Mouse (Mus musculus): Measurements from ENCODE around the gene Hivep2.

Hivep2 gene

DNA sequence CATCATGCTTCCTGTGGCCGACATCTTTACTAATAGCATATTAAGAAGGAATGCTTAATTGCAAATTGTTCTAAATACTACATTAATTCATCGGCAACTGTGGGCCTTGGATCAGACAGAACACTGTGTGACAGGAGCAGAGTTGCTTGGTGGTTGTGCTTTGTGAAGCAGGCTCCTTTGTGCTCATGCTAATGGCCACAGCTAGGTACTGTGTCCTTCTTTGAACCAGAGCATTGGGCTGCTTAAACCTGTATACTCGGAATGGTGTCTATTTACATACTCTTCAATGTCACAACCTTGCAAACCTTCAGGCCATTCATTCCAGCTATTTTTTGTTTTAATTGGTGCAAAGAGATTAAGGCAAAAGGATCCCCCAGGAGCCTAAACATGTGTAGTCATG lies 115.9 kb downstream of the Hivep2 start:
- DNase-seq (ENCODE audit: low spot score in 2 of 2), result no peak

DNA sequence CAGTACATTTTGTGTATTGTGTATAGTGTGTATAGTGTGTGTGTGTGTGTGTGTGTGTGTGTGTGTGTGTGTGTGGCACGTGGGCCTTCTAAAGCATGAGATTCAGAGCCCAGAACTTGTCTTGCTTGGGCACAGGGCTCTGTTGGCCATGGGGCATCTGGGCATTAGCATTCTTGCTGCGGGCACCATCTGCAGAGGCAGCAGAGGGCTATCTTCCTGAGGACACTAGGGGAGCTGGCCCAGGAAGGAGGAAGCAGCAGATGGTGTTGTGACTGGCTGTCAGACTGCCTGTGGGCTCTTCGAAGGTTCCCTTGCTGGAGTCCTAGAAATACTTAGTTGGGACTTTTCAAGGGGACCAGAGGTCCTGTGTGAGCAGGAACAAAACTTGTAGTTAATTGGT lies 116.4 kb downstream of the Hivep2 start:
- DNase-seq (ENCODE audit: low spot score in 2 of 2), result no peak

DNA sequence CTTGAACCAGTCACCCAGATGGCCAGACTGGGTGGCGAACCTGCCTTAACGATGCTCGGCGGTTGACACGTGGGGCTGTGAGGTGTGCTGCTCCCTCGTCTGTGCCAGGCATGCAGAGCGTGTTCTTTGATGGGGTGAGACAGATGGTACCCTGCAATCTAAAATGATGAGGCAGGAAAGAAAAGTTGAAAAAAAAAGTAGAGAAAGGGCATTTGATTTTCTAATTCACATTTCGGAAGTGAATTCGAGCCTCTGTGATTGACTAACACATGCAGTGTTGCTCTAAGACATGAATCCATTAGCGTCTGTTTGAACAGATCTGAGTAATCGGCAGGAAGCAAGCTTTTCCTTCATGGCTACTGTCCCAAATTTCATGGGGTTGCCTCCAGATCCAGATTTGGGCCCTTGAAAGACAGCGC lies 119.4 kb downstream of the Hivep2 start:
- peak; percentile 58 to 61 for DNase-seq (ENCODE audit: low spot score in 2 of 2)

DNA sequence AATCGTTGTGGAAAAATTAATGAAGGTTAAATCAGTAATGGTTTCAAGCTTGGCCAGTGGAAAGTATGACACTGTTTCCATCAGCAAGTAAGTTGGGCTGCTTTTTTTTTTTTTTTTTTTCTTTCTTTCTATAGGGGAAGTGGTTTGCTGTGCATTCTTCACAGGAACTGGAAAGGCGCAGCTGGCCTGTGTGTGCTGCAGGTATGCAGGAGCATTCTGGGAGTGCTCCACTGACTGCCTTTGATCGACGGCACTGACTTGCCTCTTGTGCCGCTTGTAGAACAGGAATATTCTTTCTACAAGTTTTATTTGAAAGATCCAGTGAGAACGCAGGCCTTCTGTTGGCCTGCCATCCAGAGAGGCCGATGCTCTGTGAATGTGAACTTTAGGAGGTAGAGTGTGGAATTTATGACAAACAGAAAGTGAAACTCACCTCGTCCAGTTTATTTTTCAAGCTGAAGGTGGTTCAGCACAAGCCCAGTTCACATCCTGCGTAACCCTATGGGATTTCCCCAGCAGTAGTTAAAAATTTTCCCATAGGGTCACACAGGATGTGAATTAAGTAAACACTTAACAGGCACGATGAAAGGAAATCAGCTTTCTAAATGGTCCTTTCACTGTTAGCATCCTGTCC lies 120.1 kb downstream of the Hivep2 start:
- DNase-seq (ENCODE audit: low spot score in 2 of 2), result peak; percentile 63 to 75

DNA sequence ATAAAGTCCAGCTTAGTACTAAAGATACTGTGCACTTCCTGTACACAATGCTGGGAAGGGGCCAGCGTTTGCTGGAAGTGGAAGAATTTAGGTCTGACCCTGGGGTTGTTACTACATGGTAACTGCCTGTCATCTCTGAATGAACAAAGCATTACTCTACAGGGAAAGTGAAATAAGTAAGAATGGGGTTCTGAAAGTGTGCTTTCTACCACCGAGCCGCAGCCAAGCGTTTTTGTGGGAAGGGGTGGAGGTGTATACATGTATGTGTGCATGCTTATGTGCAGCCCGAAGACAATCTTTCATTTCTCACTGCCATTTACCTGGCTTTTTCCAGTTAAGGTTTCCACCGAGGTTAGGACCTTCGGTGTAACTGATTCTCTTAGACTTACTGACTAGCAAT lies 121.4 kb downstream of the Hivep2 start:
- no peak for DNase-seq (ENCODE audit: low spot score in 2 of 2)

DNA sequence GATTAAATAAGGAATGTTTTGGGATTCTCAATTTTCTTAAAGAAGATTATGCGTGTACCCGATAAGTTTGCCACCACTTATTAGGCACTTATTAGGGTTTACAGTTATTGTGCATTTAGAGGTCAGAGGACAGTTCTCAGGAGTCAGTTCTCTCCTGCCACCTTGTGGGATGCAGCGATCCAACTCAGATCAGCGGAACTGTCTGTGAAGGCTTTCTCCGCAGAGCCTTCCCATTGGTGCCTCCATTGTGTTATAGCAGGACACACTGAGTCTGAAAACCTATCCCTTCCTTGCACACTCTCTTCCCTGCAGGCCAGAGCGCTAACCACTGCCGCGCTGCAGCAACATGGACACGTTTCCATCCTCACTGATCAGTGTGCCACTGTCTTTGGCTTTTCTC lies 123.6 kb downstream of the Hivep2 start:
- DNase-seq (ENCODE audit: low spot score in 2 of 2), result no peak

DNA sequence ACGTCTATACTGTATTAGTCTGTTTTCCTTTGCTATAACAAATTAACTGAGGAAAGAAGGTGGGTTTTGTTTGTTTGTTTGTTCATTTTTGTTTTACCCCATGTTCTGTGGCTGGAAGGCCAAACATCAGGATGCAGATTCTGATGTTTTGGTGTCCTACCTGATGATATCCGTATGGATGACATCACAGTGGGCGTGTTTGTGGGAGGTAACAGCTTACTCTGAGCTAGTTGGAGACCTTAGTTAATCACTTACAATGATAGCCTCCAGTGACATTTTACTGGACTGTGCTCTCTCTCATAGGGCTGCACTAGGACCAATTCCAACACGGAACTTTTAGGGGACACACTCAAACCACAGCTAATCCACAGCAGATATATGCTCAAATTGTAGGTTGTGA lies 128.2 kb downstream of the Hivep2 start:
- no peak for DNase-seq (ENCODE audit: low spot score in 2 of 2)

DNA sequence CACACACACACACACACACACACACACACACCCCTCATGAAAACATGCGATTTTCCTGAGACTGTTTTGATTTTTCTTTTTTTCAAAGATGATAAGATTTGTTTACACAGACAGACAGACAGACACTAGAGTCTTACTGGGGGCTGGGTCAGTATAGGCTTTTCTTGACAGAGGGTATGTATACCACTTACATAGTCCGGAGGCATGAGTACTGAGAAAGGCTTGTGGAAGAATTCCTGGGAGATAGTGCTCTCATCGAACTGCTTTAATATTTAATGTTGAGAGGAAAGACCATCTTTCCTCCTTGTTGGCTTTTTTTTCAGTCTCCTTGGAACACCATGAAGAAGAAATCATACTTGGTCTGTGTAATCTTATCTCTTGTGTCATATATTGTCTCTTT lies 130.2 kb downstream of the Hivep2 start:
- no peak for DNase-seq (ENCODE audit: low spot score in 2 of 2)

DNA sequence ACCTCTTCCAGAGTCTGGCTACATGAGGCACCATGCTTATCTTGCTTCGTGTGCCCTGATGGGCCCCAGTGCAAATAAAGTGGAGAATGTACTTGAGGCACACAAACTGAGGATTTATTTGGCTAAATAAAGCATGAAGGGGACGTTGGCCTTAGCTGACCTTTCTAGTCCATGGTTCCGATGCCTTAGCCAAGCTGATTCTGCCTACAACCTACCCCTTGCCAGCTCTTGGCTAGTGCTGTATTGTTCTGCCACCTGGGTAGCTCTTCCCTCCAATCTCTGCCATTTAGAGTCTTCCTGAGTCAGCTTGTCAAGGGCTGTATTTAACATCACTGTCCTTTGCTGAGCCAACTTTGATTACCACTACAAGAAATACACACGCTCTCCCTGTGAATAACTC lies 133.3 kb downstream of the Hivep2 start:
- no peak for DNase-seq (ENCODE audit: low spot score in 2 of 2)

DNA sequence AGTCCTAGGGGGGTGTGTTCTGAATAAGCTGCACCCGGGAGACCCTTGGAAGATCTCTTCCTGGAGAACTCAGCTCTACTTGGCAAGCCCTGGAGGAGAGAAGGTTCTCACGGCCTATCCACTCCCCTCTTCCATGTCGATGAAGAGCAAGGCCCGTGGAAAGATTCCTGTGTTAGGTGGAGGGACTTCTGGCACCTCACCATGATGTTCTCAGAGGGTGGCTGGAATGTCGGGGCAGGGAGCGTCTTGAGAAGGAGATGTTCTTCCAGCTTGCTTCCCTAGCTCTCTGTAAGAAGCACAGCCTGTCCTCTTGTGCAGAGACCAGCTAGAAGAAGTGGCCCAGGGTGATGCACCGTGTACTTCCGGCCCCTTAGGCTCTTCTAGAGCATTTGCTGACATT lies 134.2 kb downstream of the Hivep2 start:
- DNase-seq (ENCODE audit: low spot score in 2 of 2), result no peak

DNA sequence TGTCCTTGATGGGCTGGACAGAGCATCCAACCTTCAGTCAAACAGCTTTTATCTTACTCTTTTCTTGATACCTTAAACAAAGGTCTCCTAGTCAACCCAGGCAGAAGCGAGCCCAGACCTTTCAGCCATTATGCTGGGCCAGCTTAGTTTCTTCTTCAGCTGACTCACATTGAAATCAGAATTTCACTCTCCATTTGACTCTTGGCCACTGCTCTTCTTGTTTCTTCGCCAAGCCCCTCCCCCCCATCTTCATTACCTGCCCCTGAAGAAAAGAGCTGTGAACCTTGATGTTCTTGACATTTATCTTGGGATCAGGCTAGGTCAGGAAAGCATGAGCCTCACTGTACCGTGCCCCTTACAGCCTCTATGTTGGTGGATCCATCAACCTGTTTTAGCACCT lies 135.0 kb downstream of the Hivep2 start:
- no peak for DNase-seq (ENCODE audit: low spot score in 2 of 2)

DNA sequence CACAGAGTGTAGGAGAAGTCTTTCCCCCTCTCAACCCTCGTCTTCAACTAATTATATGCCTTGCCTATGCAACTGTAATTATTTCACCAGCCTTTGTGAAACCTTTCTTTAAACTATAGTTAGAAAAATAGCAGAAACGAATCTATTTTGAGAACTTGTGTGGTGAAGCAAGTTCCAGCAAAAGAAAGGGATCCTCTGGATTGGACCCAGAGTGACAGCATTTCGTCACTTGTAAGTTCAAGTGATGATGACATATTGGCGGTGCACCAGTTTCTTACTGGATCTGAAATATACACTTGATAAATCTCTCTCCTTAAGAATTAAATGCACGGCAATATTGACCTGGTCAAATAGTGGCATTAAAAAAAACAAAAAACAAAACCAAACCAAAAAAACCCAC lies 136.1 kb downstream of the Hivep2 start:
- DNase-seq (ENCODE audit: low spot score in 2 of 2), result no peak

DNA sequence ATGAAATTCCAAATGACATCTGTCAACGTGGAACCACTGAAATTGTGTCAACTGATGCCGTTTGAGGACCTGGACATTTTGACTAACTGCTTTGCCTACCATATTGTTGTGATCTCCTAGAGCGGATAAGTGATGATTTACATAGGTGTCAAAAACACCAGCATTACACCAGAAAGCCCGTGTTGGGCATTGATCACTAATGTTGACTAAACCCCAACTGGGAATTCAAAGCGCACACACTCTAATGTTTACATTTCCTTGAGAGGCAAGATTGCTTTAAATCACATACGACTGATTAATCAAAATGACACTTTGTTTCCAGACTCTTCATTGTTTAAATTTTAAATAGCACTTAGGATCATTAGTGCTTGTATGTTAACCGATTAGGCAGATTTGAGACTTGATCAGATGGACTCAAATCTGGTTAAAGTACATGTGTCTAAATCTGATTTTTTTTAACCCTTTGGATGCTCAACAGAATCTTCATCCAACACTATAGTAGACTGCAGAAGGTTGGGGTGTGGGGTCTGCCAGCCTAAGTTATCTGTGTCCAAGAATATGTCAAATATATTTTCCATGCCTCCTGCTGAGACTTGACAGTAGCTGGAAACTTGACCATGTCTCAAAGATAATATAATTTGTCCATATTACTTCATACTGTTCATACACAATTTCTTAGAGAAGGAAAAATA lies 142.3 kb downstream of the Hivep2 start:
- DNase-seq (ENCODE audit: low spot score in 2 of 2), result no peak

DNA sequence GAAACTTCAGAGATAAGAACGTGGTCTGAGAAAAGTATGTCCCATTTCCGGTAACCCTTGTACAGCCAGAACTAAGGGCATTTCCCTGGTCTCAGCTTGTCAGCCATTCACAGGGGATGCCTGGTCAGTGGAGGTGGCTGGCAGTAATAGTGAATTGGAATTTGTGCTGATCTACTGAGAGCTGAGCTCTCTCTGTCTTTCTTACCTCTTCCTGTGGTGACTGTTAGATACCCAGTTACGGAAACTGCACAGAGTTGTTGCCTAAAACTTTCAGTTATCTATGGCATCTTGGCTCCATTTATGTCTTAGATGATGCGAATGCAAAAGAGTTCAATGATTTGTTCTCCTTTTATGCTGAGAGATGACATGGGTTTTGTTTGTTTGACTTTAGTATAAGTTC lies 150.0 kb downstream of the Hivep2 start:
- no peak for DNase-seq (ENCODE audit: low spot score in 2 of 2)

DNA sequence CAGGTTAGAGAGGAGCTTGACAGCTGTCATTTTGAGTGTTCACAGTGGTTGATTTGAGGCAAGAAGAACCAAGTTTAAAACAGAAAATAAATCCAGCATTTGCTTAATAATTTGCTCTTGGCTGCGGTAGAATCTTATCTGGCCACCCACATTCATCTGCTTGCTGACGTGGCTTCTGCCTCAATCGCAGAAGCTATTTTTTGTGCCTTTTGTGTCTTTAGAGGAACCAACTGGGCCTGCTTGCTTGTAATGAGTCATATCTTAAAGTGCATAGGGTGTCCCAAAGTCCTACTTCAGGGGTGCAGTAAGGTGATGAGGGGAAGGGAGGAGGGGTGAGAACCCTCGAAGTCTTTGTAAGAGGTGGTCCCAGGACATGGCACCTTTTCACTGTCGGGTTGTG lies 151.1 kb downstream of the Hivep2 start:
- no peak for DNase-seq (ENCODE audit: low spot score in 2 of 2)

DNA sequence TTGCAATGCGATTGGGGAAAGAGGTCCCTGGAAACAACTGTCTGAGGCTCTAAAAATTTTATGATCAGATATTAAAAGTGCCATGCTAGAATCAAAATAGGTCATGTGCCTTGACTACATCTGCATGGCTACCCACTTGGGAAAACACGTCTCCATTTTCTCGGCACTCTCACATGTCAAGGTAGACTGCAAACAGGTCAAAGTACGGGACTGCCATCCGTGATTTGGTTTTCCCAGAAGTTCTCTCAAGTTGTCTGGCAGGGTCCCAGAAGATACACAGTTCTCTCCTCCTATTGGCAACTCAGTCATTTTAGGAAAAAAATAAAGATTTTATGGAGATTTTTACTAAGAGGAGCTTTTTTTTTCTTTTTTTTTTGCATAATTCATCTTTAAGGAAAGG lies 153.3 kb downstream of the Hivep2 start:
- DNase-seq (ENCODE audit: low spot score in 2 of 2), result no peak

DNA sequence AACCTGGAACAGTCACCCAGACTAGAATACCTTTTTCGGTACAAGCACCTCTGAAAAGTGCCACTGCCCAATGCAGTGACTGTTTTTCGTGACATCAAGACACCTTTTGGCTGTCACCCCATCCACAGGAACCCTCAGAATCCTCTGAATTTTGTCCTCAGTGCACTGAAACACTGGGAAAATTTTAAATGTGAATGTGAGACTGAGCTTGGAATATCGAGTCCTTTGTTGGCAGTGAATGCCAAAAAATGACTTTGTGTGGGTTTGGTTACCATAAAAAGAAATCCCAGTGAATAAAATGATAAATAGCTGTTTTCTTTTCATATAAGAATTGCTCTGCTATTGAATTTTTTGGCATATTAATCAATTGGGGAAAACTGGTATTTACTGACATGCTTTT lies 154.6 kb downstream of the Hivep2 start:
- no peak for DNase-seq (ENCODE audit: low spot score in 2 of 2)

DNA sequence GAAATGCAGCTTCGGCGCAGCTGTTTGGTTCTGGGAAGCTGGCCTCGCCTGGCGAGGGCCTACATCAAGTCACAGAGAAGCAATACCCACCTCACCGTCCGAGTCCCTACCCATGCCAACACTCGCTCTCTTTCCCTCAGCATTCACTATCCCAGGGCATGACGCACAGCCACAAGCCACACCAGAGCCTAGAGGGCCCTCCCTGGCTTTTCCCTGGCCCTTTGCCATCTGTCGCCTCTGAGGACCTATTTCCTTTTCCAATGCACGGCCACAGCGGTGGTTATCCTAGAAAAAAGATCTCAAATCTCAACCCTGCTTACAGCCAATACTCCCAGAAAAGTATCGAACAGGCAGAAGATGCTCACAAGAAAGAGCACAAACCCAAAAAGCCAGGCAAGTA lies 162.0 kb downstream of the Hivep2 start:
- no peak for DNase-seq (ENCODE audit: low spot score in 2 of 2)

DNA sequence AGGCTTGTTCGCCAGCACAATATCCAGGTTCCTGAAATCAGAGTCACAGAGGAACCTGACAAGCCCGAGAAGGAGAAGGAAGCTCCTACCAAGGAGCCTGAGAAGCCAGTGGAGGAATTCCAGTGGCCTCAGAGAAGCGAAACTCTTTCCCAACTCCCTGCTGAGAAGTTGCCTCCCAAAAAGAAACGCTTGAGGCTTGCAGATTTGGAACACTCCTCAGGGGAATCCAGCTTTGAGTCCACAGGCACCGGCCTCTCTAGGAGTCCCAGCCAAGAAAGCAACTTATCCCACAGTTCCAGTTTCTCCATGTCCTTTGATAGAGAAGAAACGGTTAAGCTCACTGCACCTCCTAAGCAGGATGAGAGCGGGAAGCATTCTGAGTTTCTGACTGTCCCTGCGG lies 164.4 kb downstream of the Hivep2 start:
- DNase-seq (ENCODE audit: low spot score in 2 of 2), result no peak

DNA sequence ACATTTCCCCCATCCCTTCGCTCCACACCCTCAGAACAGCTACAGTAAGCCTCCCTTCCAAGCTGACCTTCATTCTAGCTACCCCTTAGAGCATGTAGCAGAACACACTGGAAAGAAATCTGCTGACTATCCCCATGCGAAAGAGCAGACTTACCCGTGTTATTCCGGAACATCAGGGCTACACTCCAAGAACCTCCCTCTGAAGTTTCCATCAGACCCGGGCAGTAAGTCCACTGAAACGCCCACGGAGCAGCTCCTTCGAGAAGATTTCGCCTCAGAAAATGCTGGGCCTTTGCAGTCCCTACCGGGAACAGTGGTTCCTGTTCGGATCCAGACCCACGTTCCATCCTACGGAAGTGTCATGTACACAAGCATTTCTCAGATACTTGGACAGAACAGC lies 165.4 kb downstream of the Hivep2 start:
- no peak for DNase-seq (ENCODE audit: low spot score in 2 of 2)

DNA sequence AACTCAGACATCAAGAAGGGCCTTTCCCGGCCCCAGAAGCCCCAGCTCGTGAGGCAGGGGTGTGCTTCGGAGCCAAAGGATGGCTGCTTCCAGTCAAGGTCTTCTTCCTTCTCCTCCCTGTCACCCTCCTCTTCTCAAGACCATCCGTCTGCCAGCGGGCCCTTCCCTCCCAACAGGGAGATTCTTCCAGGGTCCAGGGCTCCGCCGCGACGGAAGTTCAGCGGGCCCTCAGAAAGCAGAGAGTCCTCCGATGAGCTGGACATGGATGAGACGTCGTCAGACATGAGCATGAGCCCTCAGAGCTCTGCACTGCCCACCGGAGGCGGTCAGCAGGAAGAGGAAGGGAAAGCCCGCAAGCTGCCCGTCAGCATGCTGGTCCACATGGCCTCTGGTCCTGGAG lies 166.2 kb downstream of the Hivep2 start:
- DNase-seq (ENCODE audit: low spot score in 2 of 2), result no peak

DNA sequence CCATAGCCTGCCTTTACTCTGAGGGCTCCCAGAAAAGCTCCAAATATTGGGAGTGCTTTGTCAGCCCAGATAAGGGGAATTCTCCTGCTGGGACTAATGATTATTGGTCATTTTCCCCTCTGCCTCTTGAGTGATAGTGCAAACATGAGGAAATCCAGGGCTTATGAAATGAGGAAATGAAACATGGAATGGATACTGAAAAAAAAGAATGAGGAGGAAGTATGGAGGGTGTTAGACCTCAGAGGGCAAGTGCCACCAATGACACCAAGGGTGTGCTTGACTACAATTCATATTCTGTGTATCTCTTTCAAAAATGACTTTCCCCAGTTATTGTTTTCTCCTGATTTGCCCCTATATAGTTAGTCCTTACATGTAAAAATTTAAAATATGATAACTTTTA lies 167.1 kb downstream of the Hivep2 start:
- no peak for DNase-seq (ENCODE audit: low spot score in 2 of 2)

DNA sequence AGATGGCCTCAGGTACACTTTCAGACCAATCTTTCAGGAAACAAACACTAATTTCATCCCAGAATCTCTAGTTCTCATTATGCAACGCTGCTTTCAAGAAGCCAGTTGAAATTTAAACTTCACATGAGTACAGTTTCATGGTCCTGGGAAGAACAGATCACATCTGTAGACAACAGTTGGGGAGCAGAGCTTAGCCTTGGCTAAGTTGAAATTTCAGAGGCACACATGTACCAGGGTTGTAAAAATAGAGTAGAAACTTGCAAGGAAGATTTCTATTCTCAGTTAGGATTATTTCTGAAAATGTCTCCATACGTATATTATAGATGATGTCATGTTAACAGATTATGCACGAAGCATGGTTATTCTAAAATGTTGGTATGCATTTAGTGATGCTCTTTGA lies 172.8 kb downstream of the Hivep2 start:
- no peak for DNase-seq (ENCODE audit: low spot score in 2 of 2)

DNA sequence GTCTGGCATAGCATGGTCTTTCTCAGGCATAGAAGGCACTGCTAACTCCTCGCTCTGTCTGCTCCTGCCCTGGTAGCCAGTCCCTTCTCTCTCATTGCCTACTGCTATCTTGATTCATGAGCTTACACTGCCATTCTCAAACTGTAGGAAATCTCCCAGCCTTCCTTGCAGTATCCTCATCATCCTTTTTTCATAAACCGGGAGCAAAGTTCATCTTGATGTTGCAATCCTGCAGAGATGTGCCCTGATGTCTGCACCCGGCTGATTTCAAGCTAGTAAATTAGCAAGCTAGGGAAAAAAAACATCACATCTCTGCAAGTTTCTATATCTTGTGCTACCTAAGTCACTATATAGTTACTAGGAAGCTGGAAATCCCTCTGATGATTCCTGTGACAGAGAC lies 179.0 kb downstream of the Hivep2 start:
- DNase-seq (ENCODE audit: low spot score in 2 of 2), result no peak

All from thymus, postnatal 10 days (tissue).